Mouse (Mus musculus) hindbrain, embryonic 15.5 days (tissue): ENCODE results near the gene Vegfa. TPM values are rescaled to one million over a fixed set of nuclear protein-coding genes. Genes with fewer than 3 reads are reported as not detected.

Source experiments
- ATAC-seq: fragments of 200-750 bp; cut with Nextera tagmentation; 2 replicates; pipeline ENCODE4 v1.8.0; 2017; ENCODE audit warnings: low read depth, moderate number of reproducible peaks, moderate TSS enrichment; ENCODE audit not compliant: low FRiP score
- H3K27ac ChIP-seq: fragments of 300-500 bp; sonication (generic); replicated peaks from 2 replicates; pipeline ENCODE4 v1.5.1; 2015; ENCODE audit warnings: mild to moderate bottlenecking, inconsistent platforms
- H3K27me3 ChIP-seq: fragments of 300-500 bp; sonication (generic); 2 replicates; pipeline ENCODE4 v1.6.1; 2015; ENCODE audit warnings: control low read depth, inconsistent platforms
- H3K36me3 ChIP-seq: fragments of 300-500 bp; sonication (generic); 2 replicates; pipeline ENCODE4 v1.6.1; 2015; ENCODE audit warnings: control low read depth, inconsistent platforms
- H3K4me1 ChIP-seq: fragments of 300-500 bp; sonication (generic); replicated peaks from 2 replicates; pipeline ENCODE4 v1.6.1; 2015; ENCODE audit warnings: control low read depth, inconsistent platforms
- H3K4me2 ChIP-seq: fragments of 300-500 bp; sonication (generic); 2 replicates; pipeline ENCODE4 v1.6.1; 2015; ENCODE audit warnings: moderate library complexity, mild to moderate bottlenecking, inconsistent platforms
- H3K4me3 ChIP-seq: fragments of 300-500 bp; sonication (generic); 2 replicates; pipeline ENCODE4 v1.5.1; 2015; ENCODE audit warnings: mild to moderate bottlenecking, inconsistent platforms
- H3K9ac ChIP-seq: fragments of 300-500 bp; sonication (generic); 2 replicates; pipeline ENCODE4 v1.6.1; 2015; ENCODE audit warnings: inconsistent platforms
- H3K9me3 ChIP-seq: fragments of 300-500 bp; sonication (generic); 2 replicates; pipeline ENCODE4 v1.6.1; 2016; ENCODE audit warnings: control low read depth, inconsistent platforms
- WGBS: fragments of 180-500 bp; shearing (Covaris S2); methylation state at CpG from one replicate; pipeline ENCODE4 v1.1.7; 2015; 5-methylcytosine and 5-hydroxymethylcytosine counted together
- polyA plus RNA-seq: library from polyadenylated mRNA; unstranded; fragments of >200 nt; fragmentation: Nextera tagmentation; extraction: Ambion mirVana; gene quantifications from 2 replicates; pipeline ENCODE4 v1.2.1, GENCODE M21; 2015

Gene Vegfa
- polyA plus RNA-seq, 1 experiment from 2014 or later: 4.4 TPM

DNA sequence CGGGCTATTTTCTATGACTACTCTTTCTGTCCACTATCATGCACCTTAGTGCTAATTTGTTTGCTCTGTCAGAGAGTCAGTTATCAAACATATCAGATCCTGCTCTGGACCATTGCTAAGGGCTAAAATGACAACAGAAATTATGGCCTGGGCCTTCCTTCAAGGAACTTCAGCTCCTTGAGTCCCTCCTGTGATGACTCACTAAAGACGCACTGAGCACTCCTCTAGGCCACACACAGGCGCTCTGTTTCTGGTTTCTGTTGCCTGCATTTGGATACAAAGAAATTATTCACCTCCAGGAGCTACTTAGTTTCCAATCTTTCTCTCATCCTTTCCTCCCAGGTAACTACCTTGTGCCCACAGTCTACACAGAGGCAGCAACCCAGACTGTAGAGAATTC is 39.4 kb upstream of the Vegfa start:
- H3K9ac ChIP-seq: no peak overlapping the region
- no peaks in the 10 kb centered on the region for H3K27me3 ChIP-seq
- 90% methylated on average over 3 of the region's 3 CpGs for WGBS
- H3K9me3 ChIP-seq: no peaks in the 10 kb centered on the region
- H3K27ac ChIP-seq: no peak overlapping the region
- peaks cover 7% of the 10 kb centered on the region; the same call in 1 of the 2 replicates for H3K4me1 ChIP-seq
- H3K4me3 ChIP-seq: no peak overlapping the region
- no peak for ATAC-seq
- no peak overlapping the region for H3K4me2 ChIP-seq
- no peaks in the 10 kb centered on the region for H3K36me3 ChIP-seq

DNA sequence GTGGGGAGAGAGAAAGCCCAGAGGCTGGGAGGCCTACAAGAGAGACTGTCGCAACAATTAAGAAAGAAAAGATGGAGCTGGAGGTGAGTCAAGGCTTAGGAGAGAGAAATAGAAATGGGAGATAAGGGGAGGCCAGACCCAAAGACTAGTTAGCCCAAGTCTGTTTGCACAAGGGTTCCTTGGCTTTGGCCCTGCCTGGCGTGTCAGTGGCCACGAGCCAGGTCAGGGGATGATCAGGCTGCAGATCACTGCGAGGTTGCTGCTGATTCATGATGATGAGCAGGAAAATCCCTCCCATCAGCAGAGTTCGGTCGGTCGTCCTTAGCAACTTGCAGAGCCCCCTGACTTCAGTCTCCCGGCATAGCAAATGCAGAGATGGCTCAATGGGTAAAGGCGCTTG is 37.9 kb upstream of the Vegfa start:
- WGBS: 47% methylated on average over 9 of the region's 9 CpGs
- no peaks in the 10 kb centered on the region for H3K36me3 ChIP-seq
- H3K27ac ChIP-seq: no peak overlapping the region
- no peak overlapping the region for H3K9ac ChIP-seq
- H3K4me1 ChIP-seq: peaks cover 7% of the 10 kb centered on the region; the same call in 1 of the 2 replicates
- no peaks in the 10 kb centered on the region for H3K27me3 ChIP-seq
- no peak for ATAC-seq
- H3K4me3 ChIP-seq: no peak overlapping the region
- no peaks in the 10 kb centered on the region for H3K9me3 ChIP-seq
- H3K4me2 ChIP-seq: no peak overlapping the region

DNA sequence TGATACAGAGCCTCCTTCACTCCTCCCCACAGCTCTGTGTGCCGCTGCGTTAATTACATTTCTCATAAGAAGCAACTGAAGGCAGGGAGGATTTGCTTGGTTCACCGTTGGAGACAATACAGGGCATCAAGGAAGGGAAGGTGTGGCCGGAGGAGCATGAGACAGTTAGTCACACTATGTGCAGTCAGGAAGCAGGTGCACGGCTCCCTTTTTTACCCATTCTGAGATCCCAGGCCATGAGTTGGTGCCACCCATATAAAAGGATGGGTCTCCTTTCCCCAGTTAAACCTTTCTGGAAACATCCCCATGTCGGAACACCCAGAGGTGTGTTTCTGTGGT is 31.8 kb upstream of the Vegfa start:
- 50% methylated on average over 6 of the region's 6 CpGs for WGBS
- no peaks in the 10 kb centered on the region for H3K36me3 ChIP-seq
- no peak for ATAC-seq
- H3K4me1 ChIP-seq: peaks cover 10% of the 10 kb centered on the region
- no peaks in the 10 kb centered on the region for H3K9me3 ChIP-seq
- H3K27ac ChIP-seq: no peak overlapping the region
- no peak overlapping the region for H3K4me3 ChIP-seq
- H3K4me2 ChIP-seq: 0 out of 2 replicates have a peak overlapping the region, but pooled peaks have one; percentile 9
- H3K27me3 ChIP-seq: no peaks in the 10 kb centered on the region
- no peak overlapping the region for H3K9ac ChIP-seq

DNA sequence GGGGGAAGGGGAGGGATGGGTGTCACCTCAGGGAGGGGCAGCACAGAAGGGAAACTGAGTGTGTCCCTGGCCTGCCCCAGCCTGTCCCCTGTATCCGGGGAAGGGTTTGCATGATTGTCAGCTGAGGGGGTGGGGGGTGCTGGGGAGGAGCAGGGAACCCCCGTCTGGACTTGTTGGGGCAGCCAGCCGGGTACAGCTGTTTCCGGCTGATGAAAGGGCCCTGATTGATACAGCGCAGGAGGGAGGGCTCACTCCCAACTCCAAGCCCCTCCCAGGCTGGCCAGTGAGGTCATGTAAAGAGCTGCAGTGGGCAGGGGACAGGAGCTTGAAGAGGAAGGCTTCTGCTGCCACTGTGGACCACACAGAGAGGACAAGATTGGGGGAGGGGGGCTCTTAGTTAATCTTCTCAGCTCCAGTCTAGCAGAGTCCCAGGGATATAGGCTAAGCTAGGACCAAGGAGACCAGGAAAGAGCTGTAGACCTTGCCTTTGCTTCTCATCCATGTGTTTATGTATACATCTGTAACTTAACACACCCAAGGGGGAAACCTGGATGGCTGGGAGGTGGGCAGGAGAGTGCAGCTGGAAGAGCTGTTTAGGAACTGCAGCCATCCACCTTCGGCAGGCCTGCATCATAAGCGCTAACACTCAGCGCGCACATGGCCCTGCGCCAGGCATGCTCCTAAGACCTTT is 31.3 kb upstream of the Vegfa start:
- peak; percentile 63 for ATAC-seq
- Histone ChIP-seq H3K4me1 (peaks cover 10% of the 10 kb centered on the region), H3K4me2 (0 out of 2 replicates have a peak overlapping the region, but pooled peaks have one; percentile 9), H3K27ac (no peak overlapping the region), H3K36me3 (no peaks in the 10 kb centered on the region), H3K4me3 (no peak overlapping the region), H3K9me3 (no peaks in the 10 kb centered on the region), H3K27me3 (no peaks in the 10 kb centered on the region), H3K9ac (no peak overlapping the region)
- WGBS: 28% methylated on average over 10 of the region's 10 CpGs

DNA sequence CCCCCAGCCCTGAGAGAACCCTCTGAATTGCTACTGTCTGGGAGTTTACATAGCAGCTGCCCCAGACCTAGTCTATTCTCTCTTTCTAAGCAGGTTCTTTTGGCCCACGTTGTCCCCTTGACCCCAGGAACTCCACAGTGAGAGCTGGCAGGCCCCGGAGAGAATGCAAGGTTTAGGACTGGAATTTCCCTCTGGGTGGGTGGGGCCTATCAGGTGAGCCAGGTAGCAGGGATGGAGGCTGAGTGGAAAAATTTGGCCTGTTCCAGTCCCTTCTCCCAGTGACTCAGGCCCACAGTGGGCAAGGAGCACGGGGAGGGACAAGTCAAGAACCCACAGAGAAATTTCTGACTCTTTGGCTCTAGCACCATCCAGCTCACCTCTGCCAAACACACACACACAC is 28.1 kb upstream of the Vegfa start:
- no peak for ATAC-seq
- 78% methylated on average over 3 of the region's 3 CpGs for WGBS
- Histone ChIP-seq H3K4me2 (no peak overlapping the region), H3K27me3 (no peaks in the 10 kb centered on the region), H3K9me3 (no peaks in the 10 kb centered on the region), H3K4me1 (peaks cover 10% of the 10 kb centered on the region), H3K9ac (no peak overlapping the region), H3K27ac (no peak overlapping the region), H3K36me3 (no peaks in the 10 kb centered on the region), H3K4me3 (no peak overlapping the region)

DNA sequence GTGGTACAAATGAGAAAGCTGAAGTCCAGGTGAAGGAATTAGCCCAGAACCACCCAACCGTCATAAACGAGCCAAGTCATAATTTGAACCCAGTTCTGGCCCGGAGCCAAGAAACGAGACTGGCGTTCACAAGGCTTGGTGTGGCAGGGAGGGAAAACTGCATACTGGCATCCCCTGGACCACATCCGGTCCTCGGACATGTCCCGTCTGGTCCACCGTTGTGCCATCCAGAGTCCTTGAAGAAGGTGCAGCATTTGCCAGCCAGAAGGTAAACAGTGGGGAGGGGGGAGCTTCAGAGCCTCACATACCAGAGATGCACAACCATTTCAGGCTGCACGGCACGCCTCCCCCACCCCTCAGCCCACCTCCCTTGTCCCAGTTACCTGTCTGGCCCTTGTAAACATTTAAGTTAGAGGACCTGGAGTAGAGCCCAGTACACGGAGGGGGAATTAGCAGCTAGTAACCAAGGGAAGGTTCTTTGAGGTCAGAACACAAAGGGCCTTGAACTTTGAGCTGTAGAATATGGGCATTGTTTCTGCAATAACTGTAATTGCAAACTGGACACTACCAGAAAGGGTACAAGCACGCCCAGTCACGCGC is 27.2 kb upstream of the Vegfa start:
- WGBS: 81% methylated on average over 15 of the region's 15 CpGs

DNA sequence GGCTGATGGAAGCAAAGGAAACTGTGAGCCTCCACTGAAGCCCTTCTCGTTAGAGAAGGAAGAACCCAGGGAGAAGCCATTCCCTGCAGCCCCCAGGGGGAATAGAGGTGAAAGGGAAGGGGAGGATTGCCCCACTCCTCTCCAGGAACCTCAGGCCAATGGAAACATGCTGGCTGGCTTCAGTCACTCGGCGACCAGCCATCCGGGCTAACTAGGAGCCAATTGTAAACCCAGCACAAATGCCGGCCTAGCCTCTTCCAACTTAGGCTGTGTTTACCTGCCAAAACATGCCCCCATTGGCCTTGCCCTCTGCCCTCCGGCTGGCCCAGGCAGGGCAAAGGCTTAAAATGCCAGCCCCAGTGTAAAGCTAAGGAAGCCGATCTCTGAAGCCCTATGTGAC is 24.1 kb upstream of the Vegfa start:
- 71% methylated on average over 7 of the region's 7 CpGs for WGBS
- Histone ChIP-seq H3K4me2 (no peak overlapping the region), H3K27ac (no peak overlapping the region), H3K36me3 (no peaks in the 10 kb centered on the region), H3K4me3 (no peak overlapping the region), H3K9me3 (no peaks in the 10 kb centered on the region), H3K27me3 (no peaks in the 10 kb centered on the region), H3K4me1 (0 out of 2 replicates have a peak, but pooled peaks cover 4% of the 10 kb centered on the region), H3K9ac (no peak overlapping the region)
- no peak for ATAC-seq

More for the DNA sequence above, 27.2 kb upstream of the Vegfa start:
- no peak for ATAC-seq
- no peak overlapping the region for H3K4me3 ChIP-seq
- H3K9ac ChIP-seq: no peak overlapping the region
- no peaks in the 10 kb centered on the region for H3K36me3 ChIP-seq
- peaks cover 10% of the 10 kb centered on the region for H3K4me1 ChIP-seq
- no peak overlapping the region for H3K4me2 ChIP-seq
- H3K9me3 ChIP-seq: no peaks in the 10 kb centered on the region
- no peaks in the 10 kb centered on the region for H3K27me3 ChIP-seq
- no peak overlapping the region for H3K27ac ChIP-seq

DNA sequence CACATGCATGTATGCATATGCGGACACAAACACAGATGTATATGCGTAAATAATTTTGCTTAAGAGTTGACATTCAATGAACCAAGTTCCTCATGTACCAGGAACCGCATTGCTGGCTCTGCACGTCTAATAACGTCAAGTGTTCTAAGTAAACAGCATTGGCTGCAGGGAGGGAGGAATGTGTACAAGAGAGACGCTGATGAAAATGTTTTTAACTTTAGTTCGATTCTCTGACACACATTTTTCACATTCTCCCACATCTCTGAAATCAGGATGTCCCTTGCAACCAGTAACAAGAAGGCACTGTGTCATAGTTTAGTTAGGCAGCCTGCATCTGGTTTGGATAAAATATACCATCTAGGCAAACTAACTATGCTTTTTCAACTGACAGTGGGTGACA is 23.6 kb upstream of the Vegfa start:
- ATAC-seq: no peak

DNA sequence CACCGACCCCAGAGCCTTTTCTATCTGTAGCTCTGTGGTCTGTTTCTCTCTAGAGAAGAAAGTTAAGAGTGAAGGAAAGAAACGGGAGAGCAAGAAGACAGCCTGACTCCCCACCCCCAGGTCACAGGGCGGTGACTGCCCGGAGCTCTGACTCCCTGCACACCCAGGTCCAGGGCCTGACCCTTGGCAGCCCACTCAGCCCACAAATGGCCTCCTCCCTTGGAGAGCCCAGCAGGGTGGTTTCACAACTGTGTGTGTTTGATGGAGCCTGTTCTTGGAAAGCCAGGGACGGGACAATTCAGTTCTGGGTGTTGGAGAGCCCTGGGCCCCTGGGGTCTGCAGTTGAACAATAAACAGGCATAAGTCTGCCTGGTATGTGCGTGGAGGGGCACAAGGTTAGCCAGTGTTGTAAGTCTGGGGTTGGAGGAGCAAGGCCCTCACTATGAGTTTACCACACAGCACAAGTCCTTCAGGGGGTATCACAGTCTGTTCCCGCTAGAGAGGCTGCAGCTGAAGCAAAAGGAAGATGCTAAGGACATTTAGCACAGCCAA is 21.2 kb upstream of the Vegfa start:
- no peaks in the 10 kb centered on the region for H3K27me3 ChIP-seq
- 0 out of 2 replicates have a peak, but pooled peaks cover 4% of the 10 kb centered on the region for H3K4me1 ChIP-seq
- H3K9me3 ChIP-seq: no peaks in the 10 kb centered on the region
- WGBS: 82% methylated on average over 7 of the region's 7 CpGs
- ATAC-seq: no peak
- H3K4me2 ChIP-seq: no peak overlapping the region
- H3K36me3 ChIP-seq: no peaks in the 10 kb centered on the region
- no peak overlapping the region for H3K27ac ChIP-seq
- H3K4me3 ChIP-seq: no peak overlapping the region
- H3K9ac ChIP-seq: no peak overlapping the region

More for the DNA sequence above, 23.6 kb upstream of the Vegfa start:
- Histone ChIP-seq H3K27me3 (no peaks in the 10 kb centered on the region), H3K36me3 (no peaks in the 10 kb centered on the region), H3K4me2 (no peak overlapping the region), H3K4me3 (no peak overlapping the region), H3K9ac (no peak overlapping the region), H3K4me1 (0 out of 2 replicates have a peak, but pooled peaks cover 4% of the 10 kb centered on the region), H3K9me3 (no peaks in the 10 kb centered on the region), H3K27ac (no peak overlapping the region)
- WGBS: 84% methylated on average over 7 of the region's 7 CpGs

DNA sequence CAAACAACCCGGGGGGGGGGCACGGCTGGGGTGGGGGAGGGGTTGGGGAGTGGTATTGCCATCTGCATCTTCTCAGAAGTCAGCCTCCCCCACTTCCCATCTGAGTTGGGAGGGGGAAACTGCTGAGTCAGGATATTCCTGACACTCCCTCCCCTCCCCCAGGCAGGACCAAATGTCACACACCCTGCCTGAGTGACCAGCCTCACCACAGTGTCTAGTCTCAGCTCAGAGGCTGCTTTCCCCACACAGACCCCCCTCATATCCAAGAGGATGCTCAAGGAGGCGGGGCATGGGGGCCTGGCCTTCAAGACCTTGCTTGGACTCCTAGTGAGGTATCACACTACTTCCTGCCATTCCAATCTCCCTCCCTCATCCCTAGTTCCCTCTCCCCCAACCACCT is 20.0 kb upstream of the Vegfa start:
- Histone ChIP-seq H3K27ac (no peak overlapping the region), H3K4me3 (no peak overlapping the region), H3K9me3 (no peaks in the 10 kb centered on the region), H3K27me3 (no peaks in the 10 kb centered on the region), H3K36me3 (no peaks in the 10 kb centered on the region), H3K4me1 (0 out of 2 replicates have a peak, but pooled peaks cover 4% of the 10 kb centered on the region), H3K9ac (no peak overlapping the region), H3K4me2 (no peak overlapping the region)
- 0 out of 2 replicates have a peak, but pooled peaks have one; percentile 27 for ATAC-seq
- 25% methylated on average over 3 of the region's 3 CpGs for WGBS

DNA sequence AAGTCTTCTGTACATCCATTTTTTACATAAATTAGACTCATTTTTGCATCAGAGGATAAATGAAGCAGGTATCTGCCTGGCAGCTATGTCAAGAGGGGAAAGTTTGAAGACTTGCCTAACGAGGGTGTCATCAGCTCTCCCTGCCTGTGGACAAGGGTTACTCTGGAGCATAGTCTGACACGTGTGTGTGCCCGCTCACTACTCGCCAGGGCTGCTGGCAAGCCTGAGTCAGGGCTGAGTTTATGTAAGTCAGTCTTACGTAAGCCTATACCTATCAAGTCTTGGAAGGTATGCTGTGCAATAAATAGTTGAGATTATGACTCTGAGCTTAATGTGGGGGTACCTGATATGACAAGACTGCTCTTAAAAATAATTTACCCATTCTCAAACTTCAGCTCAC is 19.2 kb upstream of the Vegfa start:
- Histone ChIP-seq H3K4me2 (no peak overlapping the region), H3K4me1 (0 out of 2 replicates have a peak, but pooled peaks cover 4% of the 10 kb centered on the region), H3K27me3 (no peaks in the 10 kb centered on the region), H3K36me3 (no peaks in the 10 kb centered on the region), H3K9ac (no peak overlapping the region), H3K9me3 (no peaks in the 10 kb centered on the region), H3K27ac (no peak overlapping the region), H3K4me3 (no peak overlapping the region)
- ATAC-seq: no peak
- 80% methylated on average over 5 of the region's 5 CpGs for WGBS

DNA sequence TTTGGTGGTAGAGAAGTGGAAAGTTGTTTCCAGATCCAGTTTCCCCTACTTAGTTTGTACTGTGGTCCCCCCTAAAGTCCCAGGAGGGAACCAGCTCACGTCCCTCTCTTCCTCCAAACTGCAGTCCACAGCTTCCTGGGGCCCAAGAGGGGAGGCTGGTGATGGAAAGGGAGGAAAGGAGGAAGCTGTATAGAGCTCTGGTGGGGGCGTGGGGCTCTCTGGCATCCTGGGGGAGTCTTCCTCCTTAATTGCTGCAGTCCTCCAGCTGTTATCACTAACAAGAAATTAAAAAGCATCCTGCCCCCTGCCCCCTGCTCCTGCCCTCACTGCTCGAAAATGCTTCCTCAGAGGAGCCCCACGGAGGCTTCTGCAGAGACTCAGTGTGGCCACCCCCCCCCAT is 17.4 kb upstream of the Vegfa start:
- 0 out of 2 replicates have a peak, but pooled peaks cover 4% of the 10 kb centered on the region for H3K4me1 ChIP-seq
- WGBS: 55% methylated on average over 4 of the region's 4 CpGs
- no peak overlapping the region for H3K4me2 ChIP-seq
- no peak overlapping the region for H3K4me3 ChIP-seq
- no peak overlapping the region for H3K9ac ChIP-seq
- no peaks in the 10 kb centered on the region for H3K36me3 ChIP-seq
- no peaks in the 10 kb centered on the region for H3K27me3 ChIP-seq
- ATAC-seq: no peak
- H3K27ac ChIP-seq: no peak overlapping the region
- H3K9me3 ChIP-seq: no peaks in the 10 kb centered on the region
